Mouse (Mus musculus) thymus, postnatal 14 days (tissue): Measurements from ENCODE around the gene Ccnd2.

Source experiments
- DNase-seq: peaks from one replicate; pipeline ENCODE4 v3.0.0; 2021

The Ccnd2 gene

DNA sequence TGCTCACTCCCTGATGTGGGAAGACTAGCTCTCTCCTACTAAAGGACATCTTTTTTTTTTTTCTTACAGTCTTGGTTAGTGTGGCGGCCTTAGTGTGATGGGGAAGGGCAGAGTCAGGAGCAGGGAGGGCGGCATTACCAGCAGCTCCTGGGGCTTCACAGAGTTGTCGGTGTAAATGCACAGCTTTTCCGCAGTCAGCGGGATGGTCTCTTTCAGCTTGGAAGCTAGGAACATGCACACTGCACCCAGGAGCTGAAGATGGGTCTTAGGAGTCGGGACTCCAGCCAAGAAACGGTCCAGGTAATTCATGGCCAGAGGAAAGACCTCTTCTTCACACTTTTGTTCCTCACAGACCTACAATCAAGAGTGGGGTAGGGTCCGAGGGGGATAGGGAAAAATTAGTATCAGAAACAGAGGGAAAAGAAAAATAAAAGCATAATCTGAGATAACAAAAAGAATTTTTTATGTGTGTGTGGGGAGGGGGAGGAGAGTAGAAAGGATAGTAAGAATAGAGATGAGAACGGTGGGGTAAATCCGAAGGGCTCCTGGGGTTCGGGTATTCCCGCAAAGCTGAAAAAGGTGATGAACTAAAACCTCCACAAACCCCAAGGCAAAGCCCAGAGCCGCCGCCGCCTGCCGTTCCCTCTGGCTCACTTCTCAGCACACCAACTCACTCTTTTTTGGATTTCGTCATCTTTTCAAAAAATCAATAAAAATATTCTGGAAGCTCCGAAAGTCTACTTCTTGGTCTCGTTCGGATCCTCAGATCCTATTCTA is 3.3 kb downstream of the Ccnd2 start:
- DNase-seq: no peak

DNA sequence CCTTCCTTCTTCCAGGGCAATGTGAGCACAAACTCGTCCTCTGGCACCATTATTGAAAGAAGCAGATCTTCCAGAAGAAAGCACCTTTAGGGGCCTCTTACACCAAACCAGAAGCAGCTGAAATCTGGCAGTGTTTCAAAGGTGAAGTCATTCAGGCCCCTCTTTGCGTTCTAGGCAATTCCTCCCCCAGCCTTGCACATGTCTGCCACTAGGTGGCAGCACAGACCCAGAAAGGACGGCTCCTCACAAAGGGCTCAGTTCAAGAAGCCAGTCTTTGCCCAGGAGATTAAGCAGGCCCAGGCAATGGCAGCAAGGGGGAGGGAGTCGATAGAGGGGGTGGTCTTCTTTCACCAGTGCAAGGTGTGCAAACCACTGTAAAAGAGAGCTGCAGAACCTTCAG is 4.3 kb downstream of the Ccnd2 start:
- DNase-seq: peak; percentile 85

DNA sequence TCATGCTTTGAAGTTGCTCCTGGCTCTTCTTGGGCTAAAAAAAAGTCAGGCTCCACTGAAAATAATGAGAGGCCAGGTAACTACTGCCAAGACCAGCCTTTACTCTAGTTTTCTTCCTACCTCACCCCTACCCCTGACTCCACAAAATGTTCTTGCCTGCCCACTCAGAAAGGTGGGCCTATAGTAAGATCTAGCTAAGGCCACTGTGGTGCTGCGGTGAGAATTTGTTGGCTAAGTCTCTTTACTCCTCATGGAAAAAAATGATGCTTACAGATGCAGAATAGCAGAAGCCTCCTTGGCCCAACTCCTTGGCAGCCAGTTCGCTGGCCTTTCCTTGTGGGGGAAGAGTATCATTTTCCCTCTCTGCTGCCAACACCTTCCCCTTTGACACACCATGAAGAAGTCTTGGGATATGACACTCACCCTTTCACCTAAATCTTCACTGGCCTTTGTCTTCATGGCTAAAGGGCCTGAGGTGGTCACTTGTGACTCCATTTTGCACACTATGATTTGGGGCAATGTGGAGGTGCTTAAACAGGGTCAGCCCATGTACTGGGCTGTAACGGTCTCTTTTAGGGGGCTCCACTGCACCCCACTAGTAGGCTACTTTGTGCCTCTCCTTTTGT is 5.6 kb downstream of the Ccnd2 start:
- DNase-seq: no peak

DNA sequence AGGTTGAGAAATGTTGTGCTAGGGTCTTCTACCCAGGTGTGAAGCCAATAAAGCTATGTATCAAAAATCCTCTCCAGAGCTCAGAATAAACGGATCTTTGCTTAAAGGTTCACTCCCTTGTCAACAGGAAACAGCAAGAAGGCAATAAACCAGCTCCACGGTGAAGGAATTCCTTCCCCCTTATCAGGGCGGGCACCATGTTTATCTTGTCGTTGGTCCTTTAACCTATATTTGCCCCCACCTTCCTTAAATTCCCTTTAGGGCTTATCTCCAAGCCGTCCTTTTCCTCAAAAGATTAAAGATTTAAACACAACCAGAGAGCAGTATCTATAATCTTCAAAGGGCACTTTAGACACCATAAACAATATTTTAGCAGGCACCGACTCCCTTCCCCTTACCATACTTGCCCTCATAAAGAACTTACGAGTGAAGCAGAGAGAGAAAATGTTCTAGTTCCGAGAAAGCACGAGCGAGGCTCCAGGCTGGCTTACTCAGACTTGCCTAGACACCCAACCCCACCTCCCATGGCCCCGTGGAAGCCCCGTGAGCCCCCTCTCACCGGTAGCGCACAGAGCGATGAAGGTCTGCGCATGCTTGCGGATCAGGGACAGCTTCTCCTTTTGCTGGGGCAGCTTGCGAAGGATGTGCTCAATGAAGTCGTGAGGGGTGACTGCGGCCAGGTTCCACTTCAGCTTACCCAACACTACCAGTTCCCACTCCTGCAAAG is 6.4 kb downstream of the Ccnd2 start:
- no peak for DNase-seq

DNA sequence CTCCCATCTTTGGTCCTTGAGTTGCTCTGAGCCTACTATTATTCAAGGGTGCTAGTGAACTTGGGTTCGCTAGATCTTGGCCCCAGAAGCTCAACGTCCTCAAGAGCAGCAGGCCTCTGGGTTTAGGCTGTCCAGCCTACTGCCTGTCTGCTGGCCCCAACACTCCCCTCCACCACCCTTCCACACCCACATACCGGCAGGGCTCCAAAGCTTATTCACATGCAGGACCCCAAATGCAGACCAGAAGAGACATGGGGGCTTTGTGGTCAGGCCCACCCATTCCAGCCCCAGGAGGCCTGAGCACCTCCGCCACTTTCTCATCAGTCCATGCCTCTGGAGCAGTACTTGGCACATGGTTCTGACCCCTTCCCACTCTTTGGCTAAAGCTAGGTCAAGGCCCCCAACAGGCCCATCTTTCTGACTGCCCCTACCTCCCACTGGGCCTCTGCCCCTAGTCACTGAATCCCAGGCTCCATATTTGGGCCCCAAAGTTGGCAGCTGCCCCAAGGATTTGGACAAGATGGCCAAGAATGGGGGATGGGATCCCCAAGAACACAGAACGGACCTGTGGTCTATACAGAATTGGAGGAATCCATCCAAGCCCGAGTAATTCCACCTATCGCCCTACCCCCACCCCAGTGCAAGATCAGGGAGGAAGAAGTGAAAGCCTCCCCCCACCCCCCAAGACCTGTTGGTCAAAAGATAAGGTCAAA is 8.3 kb downstream of the Ccnd2 start:
- DNase-seq: no peak

DNA sequence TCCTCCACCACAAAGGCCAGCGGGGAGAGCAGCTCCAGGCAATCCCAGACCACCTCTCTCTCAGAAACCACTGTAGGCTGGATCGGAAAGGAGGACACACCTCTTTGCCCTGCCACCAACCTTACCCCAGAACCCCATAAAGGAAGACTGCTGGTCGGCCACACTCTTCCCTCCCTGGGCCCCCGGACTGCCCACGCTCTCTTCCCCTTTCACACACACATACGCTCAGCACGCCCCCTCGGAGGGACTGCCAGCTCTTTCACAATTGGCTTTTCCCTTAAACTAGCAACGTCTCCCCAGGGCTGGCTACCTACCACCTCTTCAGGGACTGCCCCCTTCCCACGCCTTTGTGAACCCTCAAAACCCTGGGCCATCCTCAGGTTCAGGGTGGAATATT is 8.9 kb downstream of the Ccnd2 start:
- DNase-seq: no peak

DNA sequence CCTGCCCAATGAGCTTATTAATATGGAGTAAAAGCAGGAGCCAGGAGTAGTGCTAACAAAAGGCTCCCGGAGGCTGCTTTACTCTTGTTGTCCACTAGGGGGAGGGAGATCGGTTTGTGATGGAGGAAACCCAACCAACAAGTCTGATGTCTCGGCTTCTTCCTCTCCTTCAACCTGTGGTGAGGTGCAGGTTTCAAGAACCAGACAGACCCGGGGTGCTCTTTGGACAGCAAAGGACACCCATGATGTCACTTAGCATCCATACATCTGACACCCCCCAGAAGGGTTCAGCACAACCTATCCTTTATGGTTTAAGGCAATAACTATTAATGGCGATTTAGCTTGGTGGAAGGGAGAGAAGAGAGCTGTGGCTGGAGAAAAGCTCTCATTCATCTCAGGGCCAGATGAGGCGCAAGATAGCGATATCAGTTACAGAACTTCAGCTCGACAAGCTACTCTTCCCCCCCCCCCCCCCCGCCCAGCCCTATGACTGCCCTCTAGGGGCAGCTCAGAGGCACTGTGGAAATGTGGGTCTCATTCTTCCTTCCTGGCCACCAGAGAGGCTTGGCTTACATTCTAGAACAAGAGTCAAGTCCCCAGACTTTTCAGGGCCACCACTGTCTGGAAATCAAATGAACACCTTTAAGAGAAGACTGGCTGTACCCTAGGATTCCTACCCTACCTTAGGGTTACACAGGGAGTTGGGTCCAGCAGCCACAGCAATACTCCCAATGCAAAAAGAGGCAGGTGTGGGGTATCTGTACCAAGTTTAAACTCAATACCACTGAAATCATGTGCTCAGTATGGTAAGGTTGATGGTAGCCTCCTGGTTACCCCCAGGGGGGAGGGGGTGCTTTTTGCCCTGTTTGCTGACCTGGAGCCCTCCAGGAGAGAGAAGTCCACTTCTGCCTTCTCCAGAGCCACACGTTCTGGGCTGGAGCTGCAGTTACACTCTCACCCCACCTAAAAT is 9.6 kb downstream of the Ccnd2 start:
- DNase-seq: peak; percentile 65

DNA sequence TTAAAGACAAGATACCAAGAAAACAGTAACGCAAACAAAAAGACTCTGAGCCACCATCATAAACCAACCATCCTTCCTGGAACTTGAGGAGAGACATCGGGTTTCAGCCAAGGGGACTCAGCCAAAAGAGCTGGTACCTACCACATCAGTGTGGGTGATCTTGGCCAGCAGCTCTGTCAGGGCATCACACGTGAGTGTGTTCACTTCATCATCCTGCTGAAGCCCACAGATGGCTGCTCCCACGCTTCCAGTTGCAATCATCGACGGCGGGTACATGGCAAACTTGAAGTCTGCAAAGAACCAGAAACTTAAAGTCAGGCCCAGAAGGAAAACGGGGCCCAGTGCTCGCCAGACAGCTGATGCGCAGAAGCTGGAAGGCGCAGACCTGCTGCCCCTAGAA is 13.0 kb downstream of the Ccnd2 start:
- no peak for DNase-seq

DNA sequence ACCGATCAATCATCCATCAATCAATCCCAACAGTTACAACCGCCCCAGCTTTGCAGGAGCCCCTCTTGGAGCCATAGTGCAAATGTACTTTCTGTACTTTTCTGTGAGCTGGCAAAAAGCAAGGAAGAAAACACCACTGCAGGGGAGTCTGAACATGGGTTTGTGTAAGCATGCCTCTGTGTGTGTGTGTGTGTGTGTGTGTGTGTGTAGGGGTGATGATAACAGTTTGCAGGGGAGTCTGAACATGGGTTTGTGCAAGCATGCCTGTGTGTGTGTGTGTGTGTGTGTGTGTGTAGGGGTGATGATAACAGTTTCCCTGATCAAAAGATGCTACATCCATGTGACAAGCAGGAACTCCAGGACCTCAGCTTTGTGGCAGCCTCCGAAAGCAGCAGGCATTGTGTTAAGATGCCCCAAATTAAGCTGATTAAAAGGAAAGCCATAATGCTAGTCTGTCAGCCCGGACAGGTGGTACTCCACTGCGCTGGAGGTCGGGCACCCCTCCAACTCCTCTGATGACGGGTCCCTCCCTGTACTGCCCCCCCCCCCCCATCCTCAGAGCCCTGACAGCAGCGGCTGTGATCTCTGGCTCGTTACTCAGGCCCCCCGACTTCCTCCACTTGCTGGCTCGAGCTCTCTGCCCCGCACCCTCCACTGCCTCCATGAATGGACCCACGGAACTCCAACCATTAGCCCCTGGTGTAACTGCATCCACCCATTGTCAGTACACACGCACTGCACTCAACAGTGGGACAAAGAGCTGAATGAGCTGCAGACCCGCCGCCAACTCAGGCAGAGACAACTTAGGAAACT is 18.4 kb downstream of the Ccnd2 start:
- DNase-seq: no peak

DNA sequence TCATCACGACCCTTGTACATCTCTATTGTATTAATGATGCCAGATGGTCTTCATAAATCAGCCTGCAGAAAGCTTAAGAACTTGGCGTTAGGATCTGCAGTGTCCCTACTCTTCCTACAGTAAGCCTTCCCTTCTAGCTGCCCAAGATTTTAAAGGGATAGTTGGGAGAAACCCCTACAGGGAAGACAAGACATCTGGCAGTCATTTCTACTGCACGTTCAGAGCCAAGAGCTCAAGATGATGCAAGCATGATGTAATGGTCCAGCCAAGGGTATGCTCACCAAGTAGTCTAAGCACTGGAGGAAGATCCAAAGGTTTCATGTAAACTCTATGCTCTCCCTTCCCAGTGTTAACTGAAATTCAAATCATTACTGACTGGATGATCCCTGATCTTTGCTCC is 19.3 kb downstream of the Ccnd2 start:
- DNase-seq: no peak

DNA sequence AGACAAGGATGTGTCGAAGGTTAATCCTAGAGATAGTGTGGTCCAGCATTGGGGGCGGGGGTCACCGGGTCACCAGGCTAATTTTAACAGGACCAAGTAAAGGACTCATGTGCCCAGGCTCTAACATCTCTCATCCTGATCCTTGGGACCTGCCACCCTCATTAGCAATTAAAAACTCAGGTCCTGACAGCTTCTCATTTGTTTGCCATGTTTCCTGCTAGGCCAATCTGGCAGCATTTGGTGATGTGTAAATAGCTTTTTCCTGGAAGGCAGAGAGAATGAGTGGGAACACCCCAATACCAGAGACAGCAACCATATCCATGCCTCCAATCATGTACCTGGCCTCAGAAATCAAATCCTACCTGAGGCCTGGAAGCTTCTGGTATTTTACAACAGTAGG is 20.0 kb downstream of the Ccnd2 start:
- DNase-seq: no peak

DNA sequence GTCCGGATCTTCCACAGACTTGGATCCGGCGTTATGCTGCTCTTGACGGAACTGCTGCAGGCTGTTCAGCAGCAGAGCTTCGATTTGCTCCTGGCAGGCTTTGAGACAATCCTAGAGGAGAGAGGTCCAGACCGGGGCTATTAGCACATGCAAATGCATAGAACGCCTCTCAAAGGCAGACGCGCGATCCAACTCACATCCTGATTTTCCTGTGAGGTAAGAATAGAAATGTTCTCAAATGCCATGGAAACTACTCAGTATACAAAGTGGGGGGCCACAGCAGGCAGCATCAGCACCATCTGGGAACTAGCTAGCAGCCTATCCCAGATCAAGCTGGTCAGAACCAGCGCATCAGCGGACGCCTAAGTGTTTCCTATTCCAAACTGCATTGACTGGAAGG is 21.6 kb downstream of the Ccnd2 start:
- no peak for DNase-seq

DNA sequence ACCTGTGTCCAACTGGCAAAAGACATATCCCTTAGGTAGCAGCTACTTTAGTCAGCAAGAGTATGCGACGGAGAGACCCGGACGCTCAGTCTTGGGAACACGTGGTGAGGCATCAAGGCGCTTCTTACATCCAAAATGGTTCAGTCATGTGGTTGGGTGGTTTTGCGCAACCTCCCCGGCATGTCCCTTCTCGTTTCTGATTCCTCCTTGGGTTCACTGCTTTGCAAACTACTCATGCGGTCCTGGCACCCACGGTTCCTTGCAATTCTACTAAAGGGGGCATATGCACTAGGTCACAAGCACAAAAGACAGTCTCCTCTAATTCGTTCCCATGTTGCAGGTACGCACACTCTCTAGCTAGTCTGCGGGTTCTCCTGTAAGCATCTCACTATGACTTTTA is 22.3 kb downstream of the Ccnd2 start:
- DNase-seq: no peak

DNA sequence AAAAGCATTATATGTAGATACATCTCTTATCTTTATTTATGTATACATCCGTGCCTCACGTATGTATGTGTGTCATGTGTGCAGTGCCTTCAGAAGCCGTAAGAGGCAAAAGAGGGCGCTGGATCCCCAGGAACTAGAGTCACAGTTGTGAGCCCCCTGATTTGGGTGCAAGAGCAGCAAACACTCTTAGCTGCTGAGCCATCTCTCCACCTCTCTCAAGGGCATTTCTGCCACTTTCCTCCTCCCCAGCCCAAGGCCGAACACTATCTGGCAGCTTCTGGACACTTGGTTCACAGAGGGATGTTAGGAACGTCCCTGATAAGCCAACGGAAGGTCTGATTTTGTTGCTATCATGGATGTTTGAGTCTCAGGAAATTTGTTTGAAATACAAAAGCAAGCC is 28.5 kb downstream of the Ccnd2 start:
- DNase-seq: no peak

DNA sequence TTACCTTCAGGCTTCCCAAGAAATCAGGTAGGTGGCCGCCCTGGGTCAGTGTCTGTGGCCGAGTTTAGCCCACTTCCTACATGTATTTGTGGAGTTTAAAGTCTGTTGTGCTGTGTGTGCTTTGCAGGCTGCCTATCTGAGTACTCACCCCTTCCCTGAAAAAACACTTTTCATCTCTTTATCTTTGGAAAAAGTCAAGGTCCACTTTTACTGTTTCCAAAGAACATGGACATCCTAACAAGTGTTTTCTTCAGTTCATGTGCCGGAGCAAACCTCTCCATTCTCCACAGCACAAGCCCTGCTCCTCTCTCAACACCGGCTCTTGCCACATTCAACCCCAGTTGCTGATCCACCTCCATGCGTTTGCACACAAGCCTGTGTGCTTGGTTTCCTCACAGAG is 29.0 kb downstream of the Ccnd2 start:
- DNase-seq: no peak

DNA sequence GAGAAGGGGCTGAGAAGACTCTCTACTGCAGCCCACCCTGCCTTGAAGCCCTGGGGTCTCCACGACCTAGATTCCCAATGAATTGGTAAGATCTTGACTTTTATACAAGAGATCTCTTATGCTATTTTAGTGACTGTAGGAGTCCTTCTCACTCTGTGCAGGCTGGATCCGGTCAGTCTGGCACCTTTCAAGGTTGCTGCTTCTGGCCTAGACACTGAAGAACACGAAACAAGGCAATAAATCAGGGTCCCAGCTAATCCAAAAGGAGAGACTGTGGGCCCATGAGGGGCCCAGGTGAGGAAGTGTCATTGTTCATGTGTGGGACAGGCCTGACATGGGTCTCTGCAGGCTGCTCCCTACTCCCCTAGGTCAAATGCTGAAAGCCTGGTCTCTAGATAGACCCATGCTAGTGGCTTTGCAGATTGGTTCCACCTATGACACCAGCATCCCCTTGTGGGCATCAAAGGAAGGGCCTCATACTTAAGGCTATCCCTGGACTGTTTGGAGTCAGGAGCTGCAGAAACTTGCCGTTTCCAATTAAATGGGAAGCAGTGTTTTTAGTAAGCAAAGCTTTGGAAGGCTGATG is 29.7 kb downstream of the Ccnd2 start:
- no peak for DNase-seq

DNA sequence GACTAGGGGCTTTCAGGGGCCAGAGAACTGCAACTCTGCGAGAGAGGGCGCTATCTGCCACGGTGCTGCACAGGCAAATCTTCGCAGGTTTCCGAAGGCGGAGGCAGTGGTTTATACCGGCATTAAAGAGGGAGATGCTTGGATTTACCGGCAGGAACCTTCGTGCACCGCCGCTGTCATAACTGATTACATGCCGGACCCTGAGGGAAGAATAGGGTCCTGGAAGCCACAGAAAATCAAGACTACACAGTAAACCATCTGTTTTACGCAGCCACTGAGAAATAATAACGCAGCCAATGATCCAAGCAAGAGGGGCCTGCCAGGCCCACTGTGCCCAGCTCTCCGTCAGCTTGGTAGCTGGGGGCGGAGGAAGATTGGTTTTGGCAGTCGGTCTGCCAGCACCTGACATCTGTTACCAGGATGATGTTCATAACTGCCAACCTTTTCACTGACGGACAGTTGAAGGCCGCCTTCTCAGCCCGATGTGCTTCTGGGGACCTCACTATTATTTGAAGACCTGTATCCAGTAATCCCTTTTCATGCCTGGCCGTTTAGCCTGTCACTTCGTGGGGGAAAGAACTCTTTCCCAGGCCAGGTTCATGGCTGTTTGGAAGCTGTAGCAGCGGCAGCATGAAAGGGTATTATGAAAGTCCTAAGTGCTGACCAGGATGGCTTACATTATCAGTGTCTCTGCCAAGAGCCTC is 37.1 kb downstream of the Ccnd2 start:
- no peak for DNase-seq

DNA sequence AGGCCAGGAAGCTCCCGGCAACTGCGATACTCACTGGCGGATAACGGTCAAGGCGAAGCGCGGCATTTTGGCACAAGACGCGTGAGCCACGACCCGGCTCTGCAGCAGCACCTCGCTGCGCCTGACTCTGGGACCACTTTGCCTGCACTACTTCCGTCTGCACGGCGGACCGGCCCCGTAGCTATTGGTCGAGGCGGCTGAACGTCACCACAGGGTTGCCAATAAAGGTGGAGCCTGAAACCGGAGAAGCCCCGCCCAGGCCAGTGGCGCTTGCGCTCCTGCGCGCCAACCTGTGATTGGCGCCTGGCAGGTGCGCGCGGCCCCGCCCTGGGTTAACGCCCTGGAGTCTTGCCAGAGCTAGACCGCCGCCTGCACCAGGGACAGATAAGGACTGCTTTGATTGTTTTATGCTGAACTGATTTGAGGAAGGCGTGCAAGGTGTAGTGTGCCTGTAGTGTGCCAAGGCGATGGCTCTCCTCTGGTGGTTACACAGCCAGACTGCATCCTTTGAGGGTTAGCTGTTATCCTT is 42.5 kb downstream of the Ccnd2 start, which contains the start of gene Tigar:
TSS of gene Tigar (minus strand) at position 156 of the 529 bp plus-strand sequence.
- DNase-seq: peak; percentile 95

DNA sequence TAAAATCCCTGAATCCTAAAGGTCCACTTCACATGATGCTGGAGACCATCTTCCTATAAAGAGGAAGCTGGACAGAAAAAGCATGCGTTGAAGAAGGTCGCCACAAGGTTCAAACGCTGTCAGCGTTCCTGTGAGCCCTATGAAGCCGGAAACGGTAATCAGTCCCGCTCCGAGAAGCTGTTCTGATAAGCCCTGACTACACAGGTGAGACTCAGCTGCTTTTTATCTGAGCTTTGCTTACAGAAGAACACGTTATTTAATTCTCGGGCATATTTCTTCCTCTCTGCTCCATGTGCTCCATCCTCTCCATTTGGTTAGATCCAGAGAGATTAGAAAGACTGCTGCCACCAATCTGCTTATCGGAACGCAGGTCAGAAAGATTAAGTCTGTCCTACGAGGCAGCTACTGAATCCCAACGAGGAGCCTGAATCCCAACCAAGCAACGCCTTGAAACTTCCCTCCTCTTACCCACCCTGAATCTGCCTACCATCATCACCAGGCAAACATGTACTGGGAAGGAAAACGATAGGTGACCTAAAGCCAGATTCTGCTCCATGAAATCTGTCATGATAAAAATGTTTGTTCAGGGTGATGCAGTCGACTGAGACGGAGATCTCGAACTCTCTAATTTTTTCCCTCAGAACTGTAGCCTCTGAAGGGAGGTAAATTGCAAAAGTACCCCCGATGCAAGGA is 43.5 kb downstream of the Ccnd2 start:
- no peak for DNase-seq
